Mouse (Mus musculus): ENCODE results near the gene Mrpl10. TPM values are rescaled to one million over a fixed set of nuclear protein-coding genes. Genes with fewer than 3 reads are reported as not detected.

The Mrpl10 gene
- polyA plus RNA-seq, 1 experiment, result 66.0 TPM

DNA sequence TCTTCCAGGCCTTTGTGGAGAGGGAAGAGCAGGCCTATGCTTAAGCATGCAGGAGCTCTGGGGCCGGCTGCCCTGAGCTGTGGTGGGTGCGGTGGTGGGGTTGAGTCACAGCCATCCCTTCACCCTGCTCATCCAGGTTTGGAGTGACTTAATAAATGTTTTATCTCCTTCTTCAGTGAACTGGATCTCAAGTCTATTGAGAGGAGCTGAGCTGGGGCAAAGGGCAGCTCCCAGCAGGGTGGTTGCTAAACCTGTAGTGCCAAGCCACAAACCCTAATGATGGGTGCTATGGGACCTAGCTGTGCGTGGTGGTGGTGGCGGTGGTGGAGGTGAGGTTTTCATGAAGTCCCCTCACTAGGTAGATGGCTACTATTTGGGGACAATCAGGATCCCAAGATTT lies 7.6 kb upstream of the Mrpl10 start:
- H3K4me3 ChIP-seq, result no peak overlapping the region
- no peaks in the 10 kb centered on the region for H3K27me3 ChIP-seq (ENCODE audit: control insufficient read depth, insufficient read depth, insufficient read length)
- no peak overlapping the region for H3ac ChIP-seq (ENCODE audit: control insufficient read depth, insufficient read length)
- H3K4me2 ChIP-seq (ENCODE audit: low read depth), result no peak overlapping the region
- H3K79me2 ChIP-seq (ENCODE audit: control insufficient read depth, insufficient read depth), result peaks cover 5% of the 10 kb centered on the region
- no peaks in the 10 kb centered on the region for H3K36me3 ChIP-seq (ENCODE audit: control insufficient read depth, insufficient read depth)
- no peak for TF ChIP-seq TCF3 (IDR thresholded peaks at IDR 0.05; ENCODE audit: insufficient read length, low read depth)
- TF ChIP-seq TCF12 (IDR thresholded peaks at IDR 0.05; ENCODE audit: insufficient read depth, poor library complexity, severe bottlenecking), result no peak
- no peak for TF ChIP-seq USF1 (IDR thresholded peaks at IDR 0.05; ENCODE audit: low read depth)
- TF ChIP-seq POLR2A (IDR thresholded peaks at IDR 0.05; ENCODE audit: insufficient read length, low read depth), result no peak
- no peak for TF ChIP-seq MAX (IDR thresholded peaks at IDR 0.05; ENCODE audit: low read depth)
- no peak for TF ChIP-seq CEBPB (IDR thresholded peaks at IDR 0.05; ENCODE audit: insufficient read depth, poor library complexity, severe bottlenecking)

GRCm38 (mm10) chr11:97036141-97036540 lies 5.2 kb upstream of the Mrpl10 start:
- Histone ChIP-seq H3ac (ENCODE audit: control insufficient read depth, insufficient read length) (no peak overlapping the region), H3K27me3 (ENCODE audit: control insufficient read depth, insufficient read depth, insufficient read length) (no peaks in the 10 kb centered on the region), H3K4me2 (ENCODE audit: low read depth) (no peak overlapping the region), H3K4me3 (no peak overlapping the region), H3K36me3 (ENCODE audit: control insufficient read depth, insufficient read depth) (no peaks in the 10 kb centered on the region), H3K79me2 (ENCODE audit: control insufficient read depth, insufficient read depth) (no peaks in the 10 kb centered on the region)
- no peak for TF ChIP-seq TCF12 (IDR thresholded peaks at IDR 0.05; ENCODE audit: insufficient read depth, poor library complexity, severe bottlenecking)
- TF ChIP-seq TCF3 (IDR thresholded peaks at IDR 0.05; ENCODE audit: insufficient read length, low read depth), result no peak
- no peak for TF ChIP-seq E2F4 (IDR thresholded peaks at IDR 0.05; ENCODE audit: insufficient read depth)
- no peak for TF ChIP-seq CEBPB (IDR thresholded peaks at IDR 0.05; ENCODE audit: insufficient read depth, poor library complexity, severe bottlenecking)
- no peak for TF ChIP-seq POLR2AphosphoS2 (IDR thresholded peaks at IDR 0.05; ENCODE audit: insufficient read length, low read depth)
- TF ChIP-seq USF1 (IDR thresholded peaks at IDR 0.05; ENCODE audit: low read depth), result no peak
- TF ChIP-seq POLR2A (IDR thresholded peaks at IDR 0.05; ENCODE audit: insufficient read length, low read depth), result no peak
- TF ChIP-seq REST (IDR thresholded peaks at IDR 0.05; ENCODE audit: insufficient read depth, insufficient read length), result no peak
- TF ChIP-seq MAX (IDR thresholded peaks at IDR 0.05; ENCODE audit: low read depth), result no peak
- TF ChIP-seq MYOD1 (IDR thresholded peaks at IDR 0.05; ENCODE audit: control insufficient read depth in 1 of 3, insufficient read length in 2 of 3, low read depth in 2 of 3), result no peak
- no peak for TF ChIP-seq SRF (IDR thresholded peaks at IDR 0.05; ENCODE audit: control insufficient read depth, insufficient read length, low read depth)
- TF ChIP-seq MYOG (IDR thresholded peaks at IDR 0.05; ENCODE audit: control insufficient read depth in 1 of 3, insufficient read depth in 1 of 3, insufficient read length in 2 of 3, low read depth in 2 of 3), result no peak

- no peak for TF ChIP-seq MYOD1 (IDR thresholded peaks at IDR 0.05; ENCODE audit: control insufficient read depth in 1 of 3, insufficient read length in 2 of 3, low read depth in 2 of 3)
- no peak for TF ChIP-seq TCF12 (IDR thresholded peaks at IDR 0.05; ENCODE audit: insufficient read depth, poor library complexity, severe bottlenecking)
- TF ChIP-seq MYOG (IDR thresholded peaks at IDR 0.05; ENCODE audit: control insufficient read depth in 1 of 3, insufficient read depth in 1 of 3, insufficient read length in 2 of 3, low read depth in 2 of 3), result no peak
- TF ChIP-seq CEBPB (IDR thresholded peaks at IDR 0.05; ENCODE audit: insufficient read depth, poor library complexity, severe bottlenecking), result no peak
- no peak for TF ChIP-seq MAX (IDR thresholded peaks at IDR 0.05; ENCODE audit: low read depth)
- TF ChIP-seq SRF (IDR thresholded peaks at IDR 0.05; ENCODE audit: control insufficient read depth, insufficient read length, low read depth), result no peak
- TF ChIP-seq USF1 (IDR thresholded peaks at IDR 0.05; ENCODE audit: low read depth), result no peak
- no peak for TF ChIP-seq POLR2AphosphoS2 (IDR thresholded peaks at IDR 0.05; ENCODE audit: insufficient read length, low read depth)
- no peaks in the 10 kb centered on the region for H3K36me3 ChIP-seq (ENCODE audit: control insufficient read depth, insufficient read depth)
- peaks cover 23% of the 10 kb centered on the region for H3K79me2 ChIP-seq (ENCODE audit: control insufficient read depth, insufficient read depth)
- H3ac ChIP-seq (ENCODE audit: control insufficient read depth, insufficient read length), result no peak overlapping the region
- no peak overlapping the region for H3K4me3 ChIP-seq
- H3K4me2 ChIP-seq (ENCODE audit: low read depth), result no peak overlapping the region
- no peaks in the 10 kb centered on the region for H3K27me3 ChIP-seq (ENCODE audit: control insufficient read depth, insufficient read depth, insufficient read length)
These were observed 2.5 kb upstream of the Mrpl10 start for GRCm38 (mm10) chr11:97038881-97039280.

DNA sequence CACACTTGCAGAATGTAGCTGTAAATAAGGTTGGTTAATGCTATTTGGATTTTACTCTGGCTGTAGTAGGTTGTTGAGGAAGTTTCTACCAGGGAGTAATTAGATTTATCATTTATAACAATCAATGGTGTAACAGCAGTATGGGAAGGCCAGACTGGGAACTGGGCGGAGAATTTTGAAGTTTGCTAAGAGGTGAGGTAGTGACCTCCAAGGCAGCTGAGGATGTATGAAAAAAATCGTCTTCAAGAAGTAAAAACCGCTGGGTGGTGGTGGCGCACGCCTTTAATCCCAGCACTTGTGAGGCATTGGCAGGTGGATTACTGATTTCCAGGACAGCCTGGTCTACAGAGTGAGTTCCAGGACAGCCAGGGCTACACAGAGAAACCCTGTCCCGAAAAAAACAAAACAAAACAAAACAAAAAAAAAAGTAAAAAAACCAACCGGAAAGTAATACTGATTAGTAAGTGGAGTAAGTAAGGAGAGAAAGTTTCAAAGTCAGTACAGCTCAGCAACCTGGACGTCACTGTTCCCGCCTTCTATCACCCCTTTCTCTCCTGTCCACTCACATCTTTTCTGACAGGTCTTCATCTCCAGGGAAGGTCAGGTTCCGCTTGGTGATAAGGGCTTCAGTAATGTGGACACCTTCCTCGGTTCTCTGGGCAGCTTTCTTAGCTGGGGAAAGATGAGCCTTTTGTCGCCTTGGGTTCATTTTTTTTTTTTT lies 899 bp upstream of the Mrpl10 start:
- H3K4me2 ChIP-seq (ENCODE audit: low read depth), result peak overlapping the region; percentile 98

GRCm38 (mm10) chr11:97044902-97045301 lies 3.5 kb downstream of the Mrpl10 start:
- peaks cover 29% of the 10 kb centered on the region for H3K79me2 ChIP-seq (ENCODE audit: control insufficient read depth, insufficient read depth)
- H3K4me3 ChIP-seq, result no peak overlapping the region
- no peak for TF ChIP-seq E2F4 (IDR thresholded peaks at IDR 0.05; ENCODE audit: insufficient read depth)
- TF ChIP-seq SRF (IDR thresholded peaks at IDR 0.05; ENCODE audit: control insufficient read depth, insufficient read length, low read depth), result no peak
- TF ChIP-seq POLR2AphosphoS2 (IDR thresholded peaks at IDR 0.05; ENCODE audit: insufficient read length, low read depth), result no peak
- TF ChIP-seq TCF12 (IDR thresholded peaks at IDR 0.05; ENCODE audit: insufficient read depth, poor library complexity, severe bottlenecking), result no peak
- TF ChIP-seq REST (IDR thresholded peaks at IDR 0.05; ENCODE audit: insufficient read depth, insufficient read length), result no peak
- no peak for TF ChIP-seq MYOD1 (IDR thresholded peaks at IDR 0.05; ENCODE audit: control insufficient read depth in 1 of 3, insufficient read length in 2 of 3, low read depth in 2 of 3)
- no peak for TF ChIP-seq USF1 (IDR thresholded peaks at IDR 0.05; ENCODE audit: low read depth)
- no peak for TF ChIP-seq POLR2A (IDR thresholded peaks at IDR 0.05; ENCODE audit: insufficient read length, low read depth)
- no peaks in the 10 kb centered on the region for H3K27me3 ChIP-seq (ENCODE audit: control insufficient read depth, insufficient read depth, insufficient read length)
- H3K36me3 ChIP-seq (ENCODE audit: control insufficient read depth, insufficient read depth), result peaks cover 5% of the 10 kb centered on the region
- H3ac ChIP-seq (ENCODE audit: control insufficient read depth, insufficient read length), result no peak overlapping the region
- no peak overlapping the region for H3K4me2 ChIP-seq (ENCODE audit: low read depth)

More for the DNA sequence above, 899 bp upstream of the Mrpl10 start:
- Histone ChIP-seq H3ac (ENCODE audit: control insufficient read depth, insufficient read length) (no peak overlapping the region), H3K36me3 (ENCODE audit: control insufficient read depth, insufficient read depth) (peaks cover 1% of the 10 kb centered on the region), H3K79me2 (ENCODE audit: control insufficient read depth, insufficient read depth) (peaks cover 26% of the 10 kb centered on the region), H3K4me3 (peak overlapping the region; percentile 71), H3K27me3 (ENCODE audit: control insufficient read depth, insufficient read depth, insufficient read length) (no peaks in the 10 kb centered on the region)
- TF ChIP-seq MAX (IDR thresholded peaks at IDR 0.05; ENCODE audit: low read depth), result no peak
- TF ChIP-seq MYOG (IDR thresholded peaks at IDR 0.05; ENCODE audit: control insufficient read depth in 1 of 3, insufficient read depth in 1 of 3, insufficient read length in 2 of 3, low read depth in 2 of 3), result no peak
- no peak for TF ChIP-seq POLR2AphosphoS2 (IDR thresholded peaks at IDR 0.05; ENCODE audit: insufficient read length, low read depth)
- TF ChIP-seq SRF (IDR thresholded peaks at IDR 0.05; ENCODE audit: control insufficient read depth, insufficient read length, low read depth), result no peak
- no peak for TF ChIP-seq USF1 (IDR thresholded peaks at IDR 0.05; ENCODE audit: low read depth)
- no peak for TF ChIP-seq MYOD1 (IDR thresholded peaks at IDR 0.05; ENCODE audit: control insufficient read depth in 1 of 3, insufficient read length in 2 of 3, low read depth in 2 of 3)
- no peak for TF ChIP-seq TCF3 (IDR thresholded peaks at IDR 0.05; ENCODE audit: insufficient read length, low read depth)

Measured in myocyte (in vitro differentiated cells).